Mouse (Mus musculus): ENCODE results near the gene Macrod1. TPM values are rescaled to one million over a fixed set of nuclear protein-coding genes. Genes with fewer than 3 reads are reported as not detected.

The Macrod1 gene
- polyA plus RNA-seq, 1 experiment: 22.3 TPM

- DNase-seq (ENCODE audit: extremely low spot score in 1 of 2, low spot score in 1 of 2): no peak
Observed at GRCm38 (mm10) chr19:7189026-7189425, 132.4 kb downstream of the Macrod1 start.

DNA sequence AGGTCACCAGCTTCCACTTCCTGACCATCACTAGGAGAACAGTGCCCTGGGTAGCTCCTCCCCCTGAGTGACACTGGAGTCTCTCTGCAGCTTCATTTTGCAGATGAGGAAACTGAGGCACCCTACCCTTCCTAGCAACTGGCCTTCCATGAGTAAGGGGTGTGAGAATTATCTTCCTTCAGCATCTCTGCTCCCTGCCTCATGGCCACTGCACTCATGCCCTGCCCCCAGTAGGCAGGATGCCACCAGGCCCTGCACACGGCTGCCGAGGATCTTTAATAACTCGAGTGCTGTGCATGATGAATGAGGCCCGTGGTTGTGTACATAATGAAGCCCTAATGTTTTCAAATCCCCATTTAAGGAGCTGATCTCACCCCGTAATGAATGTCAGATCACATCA is 134.4 kb downstream of the Macrod1 start:
- no peak for DNase-seq (ENCODE audit: extremely low spot score in 1 of 2, low spot score in 1 of 2)

GRCm38 (mm10) chr19:7191639-7192038 is 135.0 kb downstream of the Macrod1 start:
- DNase-seq (ENCODE audit: extremely low spot score in 1 of 2, low spot score in 1 of 2): no peak

DNA sequence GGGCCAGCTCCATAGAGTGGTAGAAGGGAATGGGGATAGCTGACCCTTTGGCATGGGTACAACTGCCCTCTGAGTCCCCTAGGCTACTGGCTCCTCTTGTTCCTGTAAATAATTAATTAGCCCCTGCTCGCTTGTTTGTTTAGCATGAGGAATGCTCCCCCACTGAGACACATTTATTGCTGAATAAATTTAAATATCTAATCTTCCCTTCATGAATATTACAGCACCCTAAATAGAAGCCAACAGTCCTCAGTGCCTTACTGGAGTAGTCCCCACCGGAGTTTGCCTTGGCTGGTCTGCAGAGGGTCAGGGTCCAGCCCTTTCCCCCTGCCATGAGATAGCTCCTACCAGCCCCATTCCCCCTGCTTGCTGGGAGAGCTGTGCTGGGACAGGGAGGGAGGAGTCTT is 136.0 kb downstream of the Macrod1 start:
- DNase-seq (ENCODE audit: extremely low spot score in 1 of 2, low spot score in 1 of 2): no peak

DNA sequence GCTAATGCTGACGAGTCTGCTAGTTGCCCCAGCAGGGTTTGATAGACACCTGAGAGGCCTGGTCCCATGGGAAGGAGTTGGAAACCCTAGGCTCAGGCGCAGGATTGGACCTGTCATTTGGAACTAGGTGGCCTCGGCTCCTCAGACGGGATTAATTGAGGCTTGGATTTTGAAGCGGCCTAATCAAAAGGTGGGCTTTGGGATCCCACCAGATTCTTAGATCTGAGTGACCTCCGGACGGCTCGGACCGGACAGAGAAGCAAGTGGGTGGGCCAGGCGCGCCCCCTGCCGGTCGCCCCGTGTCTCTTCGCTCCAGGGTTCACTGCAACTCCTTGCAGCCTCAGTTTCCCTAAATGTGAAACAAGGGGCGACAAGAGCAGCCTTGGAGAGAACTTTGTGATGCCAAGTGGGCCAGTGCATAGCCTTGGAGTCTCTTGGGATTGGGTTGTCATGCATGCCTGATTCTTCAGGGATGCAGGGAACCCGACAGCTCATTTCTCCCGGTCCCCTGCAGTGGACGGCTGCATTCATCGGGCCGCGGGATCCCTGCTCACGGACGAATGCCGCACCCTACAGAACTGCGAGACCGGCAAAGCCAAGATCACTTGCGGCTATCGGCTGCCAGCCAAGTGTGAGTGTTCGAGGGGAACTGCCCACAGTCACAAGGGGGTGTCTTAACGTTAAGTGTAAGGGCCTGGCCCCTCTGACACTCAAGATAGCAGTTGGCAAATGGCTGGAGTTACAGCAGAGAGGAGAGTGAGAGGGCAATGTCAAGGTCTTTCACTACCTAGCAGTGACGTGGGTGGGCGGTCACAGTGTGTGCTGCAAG is 139.5 kb downstream of the Macrod1 start:
- peak in 1 of 2 experiments; percentile 75 for DNase-seq (ENCODE audit: extremely low spot score in 1 of 2, low spot score in 1 of 2)

DNA sequence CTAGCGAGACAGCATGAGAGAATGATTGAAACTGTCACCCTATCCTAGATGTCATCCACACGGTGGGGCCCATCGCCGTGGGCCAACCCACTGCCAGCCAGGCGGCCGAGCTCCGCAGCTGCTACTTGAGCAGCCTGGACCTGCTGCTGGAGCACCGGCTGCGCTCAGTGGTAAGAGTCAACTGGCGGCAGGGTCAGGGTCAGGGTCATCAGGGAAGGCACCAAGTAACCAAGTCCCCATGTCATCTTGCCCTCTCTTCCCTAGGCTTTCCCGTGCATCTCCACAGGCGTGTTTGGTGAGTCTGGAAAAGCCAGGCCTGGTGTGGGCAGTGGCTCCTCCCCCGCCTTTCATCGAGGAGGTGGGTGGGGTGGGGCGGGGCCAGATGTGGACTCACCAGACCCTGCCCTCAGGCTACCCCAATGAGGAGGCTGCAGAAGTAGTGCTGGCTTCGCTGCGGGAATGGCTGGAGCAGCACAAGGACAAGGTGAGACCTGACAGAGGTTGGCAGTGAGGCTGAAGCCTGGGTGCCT is 140.2 kb downstream of the Macrod1 start:
- no peak for DNase-seq (ENCODE audit: extremely low spot score in 1 of 2, low spot score in 1 of 2)

- DNase-seq (ENCODE audit: extremely low spot score in 1 of 2, low spot score in 1 of 2): no peak
Observed at GRCm38 (mm10) chr19:7197445-7197844, 140.8 kb downstream of the Macrod1 start.

DNA sequence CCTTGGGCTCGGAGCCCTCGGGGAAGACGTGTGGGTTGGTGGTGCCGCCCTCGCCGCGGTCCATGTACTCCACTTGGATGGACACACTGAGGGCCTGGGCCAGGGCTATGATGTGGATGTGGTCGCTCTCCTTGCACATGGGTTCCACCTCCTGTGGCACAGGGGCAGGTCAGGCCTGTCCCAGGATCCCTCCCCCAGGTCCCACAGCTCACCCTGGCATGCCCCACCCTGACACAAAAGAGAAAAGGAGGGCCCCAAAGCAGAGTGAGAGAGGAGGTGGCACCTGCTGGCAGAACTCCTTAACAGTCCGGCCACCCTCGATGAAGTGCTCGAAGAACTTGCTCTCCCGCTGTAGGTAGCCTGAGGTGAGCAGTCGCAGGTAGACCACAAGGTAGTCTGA is 142.5 kb downstream of the Macrod1 start:
- DNase-seq (ENCODE audit: extremely low spot score in 1 of 2, low spot score in 1 of 2): no peak

GRCm38 (mm10) chr19:7200427-7200826 is 143.8 kb downstream of the Macrod1 start:
- no peak for DNase-seq (ENCODE audit: extremely low spot score in 1 of 2, low spot score in 1 of 2)

- DNase-seq (ENCODE audit: extremely low spot score in 1 of 2, low spot score in 1 of 2): no peak
Observed at GRCm38 (mm10) chr19:7204898-7205297, 148.3 kb downstream of the Macrod1 start.

DNA sequence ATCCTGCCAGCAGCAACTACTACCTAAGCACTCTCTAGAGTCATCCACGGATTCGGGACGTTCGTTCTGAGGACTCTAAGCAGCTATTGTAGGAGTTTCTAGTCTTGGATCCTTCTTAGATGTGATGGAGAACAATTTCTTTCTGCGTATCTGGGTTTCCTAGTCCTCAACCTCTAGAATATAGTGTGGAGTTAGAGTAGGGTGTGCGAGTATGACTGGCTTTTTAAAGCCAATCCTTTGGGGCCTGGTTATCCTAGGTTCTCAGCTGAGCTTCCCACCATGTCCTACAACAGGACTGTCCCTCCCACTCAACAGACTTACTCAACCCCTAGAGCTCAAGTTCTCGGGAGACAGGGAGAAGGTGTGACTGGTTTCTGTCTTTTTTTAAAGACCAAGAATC is 148.7 kb downstream of the Macrod1 start:
- DNase-seq (ENCODE audit: extremely low spot score in 1 of 2, low spot score in 1 of 2): no peak

DNA sequence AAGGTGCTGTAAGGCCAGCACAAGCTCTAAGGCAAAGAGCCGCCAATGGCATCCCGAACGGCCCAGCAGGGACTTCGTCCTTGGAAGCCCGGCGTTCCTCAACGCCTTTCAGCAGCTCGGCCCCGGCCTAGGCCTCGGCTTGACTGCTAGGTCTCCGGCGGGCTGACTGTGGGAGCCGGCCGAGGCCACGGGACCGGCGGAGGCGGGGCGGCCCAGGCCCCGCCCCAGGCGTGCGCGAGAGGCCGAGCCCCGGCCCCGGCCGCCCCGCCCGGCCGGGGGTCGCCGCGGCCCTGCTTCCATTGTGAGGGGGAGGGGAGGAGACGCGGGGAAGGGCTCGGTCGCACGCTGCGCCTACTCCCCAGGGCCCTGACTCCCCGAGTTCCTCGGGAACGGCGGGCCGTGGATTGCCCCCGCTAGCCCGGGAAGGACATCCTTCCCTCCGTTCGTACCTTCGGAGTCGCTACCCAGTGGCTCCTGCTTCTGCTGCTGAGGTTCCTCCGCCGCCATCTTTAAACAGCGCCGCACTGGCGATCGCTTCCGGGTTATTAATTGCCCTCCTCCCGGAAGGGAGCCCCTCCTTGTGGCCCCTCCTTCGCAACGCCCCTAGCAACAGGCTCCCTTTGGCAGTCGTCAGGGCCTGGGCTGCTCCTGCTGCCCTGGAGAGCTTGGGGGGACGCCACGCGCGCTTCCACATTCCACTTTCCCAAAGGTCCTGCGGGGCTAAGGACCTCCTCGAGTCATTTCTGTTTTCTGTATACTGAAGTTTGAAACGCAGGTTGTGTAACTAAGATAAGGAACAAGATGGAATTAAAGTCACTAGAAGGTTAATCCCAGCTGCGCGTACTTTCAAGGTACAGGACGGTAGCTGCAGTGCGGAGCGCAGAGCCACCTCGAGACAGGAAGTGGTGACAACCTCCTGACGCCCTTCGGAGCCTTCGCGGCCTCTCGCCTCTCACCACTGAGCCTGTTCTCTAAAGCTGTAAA is 149.4 kb downstream of the Macrod1 start, which contains the start of gene Otub1:
Otub1 (minus strand) TSS at position 564 of the 984 bp plus-strand sequence.
- DNase-seq (ENCODE audit: extremely low spot score in 1 of 2, low spot score in 1 of 2): peak; percentile 90 to 95

DNA sequence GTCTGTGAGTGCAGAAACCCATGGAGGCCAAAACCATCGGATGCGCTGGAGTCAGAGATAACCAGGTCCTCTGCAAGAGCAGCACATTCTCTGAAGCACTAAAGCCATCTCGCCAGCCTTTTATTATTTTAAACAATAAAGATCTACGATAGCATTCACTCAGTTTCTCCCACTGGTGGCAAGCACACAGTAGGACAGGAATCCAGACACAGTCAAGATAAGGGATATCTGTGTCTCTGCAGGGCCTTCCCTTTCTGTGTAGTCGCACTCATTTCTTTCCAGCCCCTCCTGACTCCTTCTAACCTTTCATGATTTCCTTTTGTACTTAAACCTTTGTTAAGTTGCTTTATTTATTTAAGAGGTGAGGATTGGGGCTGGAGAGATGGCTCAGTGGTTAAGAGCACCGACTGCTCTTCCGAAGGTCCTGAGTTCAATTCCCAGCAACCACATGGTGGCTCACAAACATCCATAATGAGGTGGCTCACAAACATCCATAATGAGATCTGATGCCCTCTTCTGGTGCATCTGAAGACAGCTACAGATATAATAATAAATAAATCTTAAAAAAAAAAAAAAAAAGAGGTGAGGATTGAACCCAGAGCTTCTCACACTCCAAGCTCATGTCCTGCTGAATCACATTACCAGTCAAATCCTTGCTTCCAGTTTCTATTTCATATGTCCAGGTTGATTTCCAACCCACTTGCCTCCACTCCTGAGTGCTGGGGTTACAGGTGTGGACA is 153.5 kb downstream of the Macrod1 start:
- no peak for DNase-seq (ENCODE audit: extremely low spot score in 1 of 2, low spot score in 1 of 2)

- no peak for DNase-seq (ENCODE audit: extremely low spot score in 1 of 2, low spot score in 1 of 2)
Observed at GRCm38 (mm10) chr19:7212216-7212615, 155.6 kb downstream of the Macrod1 start.

- no peak for DNase-seq (ENCODE audit: extremely low spot score in 1 of 2, low spot score in 1 of 2)
Observed at GRCm38 (mm10) chr19:7213010-7213409, 156.4 kb downstream of the Macrod1 start.

DNA sequence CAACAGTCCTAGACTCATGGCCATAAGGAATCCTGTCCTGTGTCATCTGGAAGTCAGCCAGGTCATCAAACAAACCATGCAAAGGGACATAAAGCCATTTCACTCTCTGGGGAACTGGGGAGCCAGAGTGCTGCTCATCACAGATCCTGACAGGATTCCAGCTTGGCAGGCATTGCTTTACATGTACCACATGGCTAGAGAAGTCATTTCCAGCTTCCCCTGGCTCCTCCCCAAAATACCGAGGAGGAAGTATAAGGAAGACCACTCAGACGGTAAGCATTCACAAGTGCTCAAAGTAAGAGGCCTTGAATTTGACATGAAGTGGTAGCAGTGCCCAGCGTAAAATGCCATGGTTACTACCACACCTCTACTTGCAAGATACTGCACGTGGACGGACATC is 157.9 kb downstream of the Macrod1 start:
- DNase-seq (ENCODE audit: extremely low spot score in 1 of 2, low spot score in 1 of 2): no peak

- peak; percentile 97 to 98 for DNase-seq (ENCODE audit: extremely low spot score in 1 of 2, low spot score in 1 of 2)
Observed at GRCm38 (mm10) chr19:7217162-7217925, 160.7 kb downstream of the Macrod1 start, which contains the start of gene Cox8a. Cox8a (minus strand) TSS chr19:7217616.

- DNase-seq (ENCODE audit: extremely low spot score in 1 of 2, low spot score in 1 of 2): no peak
Observed at GRCm38 (mm10) chr19:7217926-7218267, 161.3 kb downstream of the Macrod1 start.

DNA sequence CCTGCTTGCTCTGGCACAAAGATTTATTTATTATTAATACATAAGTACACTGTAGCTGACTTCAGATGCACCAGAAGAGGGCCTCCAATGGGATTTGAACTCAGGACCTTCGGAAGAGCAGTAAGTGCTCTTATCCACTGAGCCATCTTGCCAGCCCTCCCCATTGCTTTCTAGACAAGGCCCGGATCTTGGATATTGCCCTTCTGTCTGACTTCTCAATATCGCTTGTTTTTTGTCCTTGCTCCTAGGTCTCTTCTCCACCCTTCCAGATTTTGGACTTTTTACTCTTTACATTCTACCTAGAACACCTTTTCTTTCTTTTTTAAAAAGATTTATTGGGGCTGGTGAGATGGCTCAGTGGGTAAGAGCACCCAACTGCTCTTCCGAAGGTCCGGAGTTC is 162.1 kb downstream of the Macrod1 start:
- no peak for DNase-seq (ENCODE audit: extremely low spot score in 1 of 2, low spot score in 1 of 2)

DNA sequence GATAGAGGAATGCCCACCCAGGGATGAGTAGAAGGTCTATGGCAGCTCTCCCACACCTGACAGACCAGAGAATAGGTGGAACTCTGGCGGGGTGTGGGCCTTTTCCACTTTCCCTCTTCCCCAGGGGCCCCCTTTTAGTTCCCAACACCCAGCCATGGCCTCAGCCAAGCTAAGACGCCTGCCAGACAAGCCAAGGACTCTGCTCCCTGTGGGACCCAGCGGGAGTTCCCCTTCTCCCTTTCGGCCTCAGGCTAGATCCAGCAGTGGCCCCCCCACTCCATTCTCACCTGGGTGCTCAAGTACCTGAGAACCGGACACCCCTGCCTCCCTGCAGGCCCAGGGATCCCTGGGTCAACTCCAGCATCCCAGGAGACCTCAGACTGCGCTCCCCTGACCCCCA is 165.6 kb downstream of the Macrod1 start:
- DNase-seq (ENCODE audit: extremely low spot score in 1 of 2, low spot score in 1 of 2): no peak

Data from frontal cortex, adult 2 months (tissue).